Mouse (Mus musculus) kidney, adult 2 months (tissue): Measurements from ENCODE around the gene Itfg1. TPM values are rescaled to one million over a fixed set of nuclear protein-coding genes. Genes with fewer than 3 reads are reported as not detected.

ENCODE experiments used
- DNase-seq: peaks from one replicate; pipeline ENCODE4 v3.0.0; 2021
- H3K27ac ChIP-seq: fragments of 200-500 bp; 2 replicates; pipeline ENCODE4 v1.5.1; 2012; ENCODE audit warnings: low read depth, low read length, control low read depth, inconsistent platforms; ENCODE audit not compliant: insufficient read depth
- H3K27me3 ChIP-seq: fragments of 200-500 bp; replicated peaks from 2 replicates; pipeline ENCODE4 v1.6.1; 2012; ENCODE audit warnings: mild to moderate bottlenecking, moderate library complexity, low read length, inconsistent platforms; ENCODE audit not compliant: control insufficient read depth, insufficient read depth
- H3K36me3 ChIP-seq: fragments of 200-500 bp; 2 replicates; pipeline ENCODE4 v1.6.1; 2012; ENCODE audit warnings: mild to moderate bottlenecking, moderate library complexity, low read length, inconsistent platforms; ENCODE audit not compliant: control insufficient read depth, insufficient read depth
- H3K4me1 ChIP-seq: fragments of 200-500 bp; 2 replicates; pipeline ENCODE4 v1.6.1; 2011; ENCODE audit warnings: low read length; ENCODE audit not compliant: control insufficient read depth, insufficient read depth
- H3K4me3 ChIP-seq: fragments of 200-500 bp; 2 replicates; pipeline ENCODE4 v1.5.1; 2011; ENCODE audit warnings: mild to moderate bottlenecking, low read depth, low read length, control low read depth; ENCODE audit not compliant: insufficient read depth
- CTCF ChIP-seq: fragments of 200-500 bp; conservative IDR thresholded peaks from 2 replicates; pipeline ENCODE4 v1.5.1; 2011; ENCODE audit warnings: low read depth, mild to moderate bottlenecking, control low read depth, low read length, moderate library complexity, mixed read lengths; ENCODE audit not compliant: insufficient read depth, insufficient read length
- POLR2A ChIP-seq: fragments of 200-500 bp; IDR thresholded peaks from one replicate; pipeline ENCODE4 v1.6.1; 2011; ENCODE audit warnings: low read depth, low read length, control low read depth
- WGBS: fragments of 180-500 bp; shearing (Covaris S2); methylation state at CpG from one replicate; pipeline ENCODE4 v1.1.7; 2018; 5-methylcytosine and 5-hydroxymethylcytosine counted together
- polyA plus RNA-seq: library from polyadenylated mRNA; depleted of rRNA; stranded (reverse); fragments of >200 nt; gene quantifications from 2 replicates; pipeline ENCODE4 v1.2.3, GENCODE M21; 2012

Itfg1 gene
- polyA plus RNA-seq, 1 experiment, result 37.4 TPM

DNA sequence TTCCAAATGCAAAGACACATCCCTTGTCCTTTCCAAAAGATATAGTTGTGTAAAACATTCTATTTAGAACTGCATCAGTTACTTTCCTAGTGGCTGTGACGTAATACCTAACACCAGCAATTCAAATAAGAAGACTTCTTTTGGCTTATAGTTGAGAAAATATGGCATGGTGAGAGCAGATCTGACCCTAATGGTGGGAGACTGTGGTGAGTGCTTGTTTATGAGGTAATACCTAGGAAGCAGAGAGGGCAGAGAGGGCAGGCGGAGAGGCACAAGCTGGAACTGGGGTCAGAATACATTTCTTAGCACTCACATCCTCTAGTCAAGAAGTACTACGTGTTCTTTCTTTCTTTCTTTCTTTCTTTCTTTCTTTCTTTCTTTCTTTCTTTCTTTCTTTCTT is 52.4 kb downstream of the Itfg1 start:
- no peak for DNase-seq
- Histone ChIP-seq H3K4me1 (no peaks in the 10 kb centered on the region), H3K36me3 (no peaks in the 10 kb centered on the region), H3K27me3 (no peaks in the 10 kb centered on the region), H3K27ac (no peak overlapping the region), H3K4me3 (no peak overlapping the region)
- TF ChIP-seq CTCF, result no peak
- no peak for TF ChIP-seq POLR2A
- WGBS, result 99% methylated on average over 3 of the region's 3 CpGs

DNA sequence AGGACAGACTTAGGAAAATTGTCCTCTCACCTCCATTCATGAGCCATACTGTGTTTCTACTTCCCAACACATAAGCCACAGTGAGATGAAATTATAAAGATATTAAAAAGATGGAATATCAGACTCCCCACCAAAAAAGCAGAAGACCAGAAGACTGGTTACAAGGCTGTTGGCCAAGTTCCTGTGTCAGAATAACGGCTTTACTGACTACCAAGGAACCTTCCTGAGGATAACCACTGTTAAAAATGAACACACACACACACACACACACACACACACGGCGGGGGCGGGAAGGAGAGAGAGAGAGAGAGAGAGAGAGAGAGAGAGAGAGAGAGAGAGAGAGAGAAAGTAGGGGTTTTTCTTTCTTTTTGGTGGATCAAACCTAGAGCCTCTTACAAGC is 52.8 kb downstream of the Itfg1 start:
- Histone ChIP-seq H3K36me3 (no peaks in the 10 kb centered on the region), H3K4me1 (no peaks in the 10 kb centered on the region), H3K27ac (no peak overlapping the region), H3K27me3 (no peaks in the 10 kb centered on the region), H3K4me3 (no peak overlapping the region)
- WGBS, result 79% methylated on average over 3 of the region's 4 CpGs
- TF ChIP-seq CTCF, result no peak
- no peak for TF ChIP-seq POLR2A
- DNase-seq, result no peak

DNA sequence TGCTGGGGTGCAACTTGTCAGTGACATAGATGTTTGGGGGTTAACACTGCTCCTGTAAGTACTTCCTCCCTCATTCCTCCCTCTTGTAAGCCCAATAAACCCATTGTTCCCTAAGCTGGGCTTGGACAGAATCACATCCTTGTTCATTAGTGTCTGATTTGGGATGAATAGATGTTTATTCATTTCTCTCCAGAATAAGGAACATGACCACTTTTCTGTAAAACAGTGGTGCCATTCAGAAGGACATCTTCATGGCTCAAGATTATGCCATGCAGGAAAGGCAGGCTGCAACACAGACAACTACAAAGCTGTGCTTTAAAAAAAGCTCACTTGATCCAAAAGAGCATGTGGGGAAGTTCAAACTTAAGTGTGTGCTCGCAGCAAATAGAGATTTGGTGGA is 55.2 kb downstream of the Itfg1 start:
- no peak for DNase-seq
- no peak for TF ChIP-seq CTCF
- TF ChIP-seq POLR2A, result no peak
- no peak overlapping the region for H3K27ac ChIP-seq
- no peaks in the 10 kb centered on the region for H3K4me1 ChIP-seq
- no peak overlapping the region for H3K4me3 ChIP-seq
- no peaks in the 10 kb centered on the region for H3K27me3 ChIP-seq
- H3K36me3 ChIP-seq, result no peaks in the 10 kb centered on the region
- WGBS, result 68% methylated on average over 1 of the region's 1 CpGs

DNA sequence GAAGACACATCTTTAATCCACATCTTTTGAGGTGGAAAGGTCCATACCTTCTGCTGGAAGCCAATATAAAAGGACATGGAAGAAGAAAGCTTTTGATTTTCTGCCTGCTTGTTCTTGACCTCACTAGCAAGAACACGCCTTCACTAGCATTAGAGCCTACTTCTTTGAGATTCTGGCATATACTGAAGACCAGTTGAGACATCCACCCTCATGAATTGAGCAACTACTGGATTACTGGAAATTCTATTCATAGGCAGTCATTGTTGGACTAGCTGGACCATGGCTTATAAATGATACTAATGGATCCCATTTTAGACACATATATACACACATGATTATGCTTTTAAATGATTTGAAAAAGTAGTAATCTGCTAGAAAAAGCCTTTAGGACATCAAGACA is 56.9 kb downstream of the Itfg1 start:
- no peak for DNase-seq
- 98% methylated on average over 1 of the region's 1 CpGs for WGBS
- TF ChIP-seq POLR2A, result no peak
- TF ChIP-seq CTCF, result no peak
- no peak overlapping the region for H3K27ac ChIP-seq
- H3K27me3 ChIP-seq, result no peaks in the 10 kb centered on the region
- no peaks in the 10 kb centered on the region for H3K36me3 ChIP-seq
- no peak overlapping the region for H3K4me3 ChIP-seq
- no peaks in the 10 kb centered on the region for H3K4me1 ChIP-seq

DNA sequence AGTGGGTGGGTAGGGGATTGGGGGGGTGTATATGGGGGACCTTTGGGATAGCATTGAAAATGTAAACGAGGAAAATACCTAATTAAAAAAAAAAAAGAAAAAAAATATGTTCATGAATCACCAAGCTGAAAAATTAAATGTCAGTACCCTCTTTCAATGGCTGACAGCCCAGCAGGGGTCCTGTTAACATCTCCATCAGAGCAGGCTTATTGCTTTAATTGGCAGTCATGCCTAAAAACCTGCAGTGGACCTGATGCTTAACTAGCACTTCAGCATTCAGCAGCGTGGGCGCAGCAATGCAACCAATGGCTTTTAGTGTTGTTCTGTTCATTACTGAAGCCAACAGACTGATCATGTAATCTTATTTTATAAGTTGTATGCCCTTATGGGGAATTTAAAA is 60.6 kb downstream of the Itfg1 start:
- H3K4me3 ChIP-seq, result no peak overlapping the region
- no peak overlapping the region for H3K27ac ChIP-seq
- WGBS, result 92% methylated on average over 3 of the region's 3 CpGs
- no peaks in the 10 kb centered on the region for H3K36me3 ChIP-seq
- H3K4me1 ChIP-seq, result no peaks in the 10 kb centered on the region
- DNase-seq, result no peak
- no peak for TF ChIP-seq POLR2A
- TF ChIP-seq CTCF, result no peak
- H3K27me3 ChIP-seq, result no peaks in the 10 kb centered on the region

DNA sequence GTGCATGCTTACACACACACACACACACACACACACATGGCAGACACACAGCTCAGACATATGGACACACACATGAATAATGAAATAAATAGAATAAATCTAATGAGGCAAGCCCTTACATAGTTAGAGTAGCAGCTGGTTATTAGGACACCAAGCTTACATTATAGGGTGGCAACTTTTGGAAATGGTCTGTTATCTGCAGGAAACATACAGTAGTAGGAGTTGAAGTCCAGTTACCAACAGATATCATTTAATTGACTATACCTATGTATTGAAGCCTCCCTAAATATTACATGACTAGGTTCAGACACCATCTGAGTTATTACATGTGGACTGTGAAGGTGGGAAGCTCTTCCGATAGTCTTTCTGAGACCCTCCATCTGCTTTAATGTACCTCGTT is 95.7 kb downstream of the Itfg1 start:
- DNase-seq, result no peak
- no peaks in the 10 kb centered on the region for H3K27me3 ChIP-seq
- TF ChIP-seq CTCF, result no peak
- no peak for TF ChIP-seq POLR2A
- no peak overlapping the region for H3K4me3 ChIP-seq
- WGBS, result 97% methylated on average over 2 of the region's 2 CpGs
- no peaks in the 10 kb centered on the region for H3K4me1 ChIP-seq
- H3K27ac ChIP-seq, result no peak overlapping the region
- no peaks in the 10 kb centered on the region for H3K36me3 ChIP-seq

DNA sequence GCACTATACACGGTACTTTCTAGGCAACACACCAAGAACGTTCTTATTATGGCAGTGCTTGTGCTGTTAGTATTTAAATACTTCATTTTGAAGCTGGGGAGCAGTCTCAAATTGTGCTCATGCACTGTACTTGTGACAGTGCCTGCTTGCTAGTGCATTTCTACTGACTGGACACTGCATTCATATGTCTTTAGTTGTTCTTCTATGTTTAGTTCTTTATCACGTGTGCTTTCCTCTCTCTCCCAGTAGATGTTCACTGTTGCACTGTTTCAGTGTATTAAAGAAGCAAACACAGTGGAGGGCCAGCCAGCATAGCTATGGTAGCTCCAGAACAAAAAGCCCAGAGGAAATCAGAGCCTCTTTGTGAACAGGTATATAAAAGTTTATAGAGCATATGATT is 110.2 kb downstream of the Itfg1 start:
- no peak for DNase-seq
- H3K4me1 ChIP-seq, result no peaks in the 10 kb centered on the region
- H3K27ac ChIP-seq, result no peak overlapping the region
- H3K4me3 ChIP-seq, result no peak overlapping the region
- peaks cover 4% of the 10 kb centered on the region for H3K36me3 ChIP-seq
- H3K27me3 ChIP-seq, result no peaks in the 10 kb centered on the region
- TF ChIP-seq POLR2A (no peak), CTCF (no peak)
- 90% methylated on average over 3 of the region's 3 CpGs for WGBS

DNA sequence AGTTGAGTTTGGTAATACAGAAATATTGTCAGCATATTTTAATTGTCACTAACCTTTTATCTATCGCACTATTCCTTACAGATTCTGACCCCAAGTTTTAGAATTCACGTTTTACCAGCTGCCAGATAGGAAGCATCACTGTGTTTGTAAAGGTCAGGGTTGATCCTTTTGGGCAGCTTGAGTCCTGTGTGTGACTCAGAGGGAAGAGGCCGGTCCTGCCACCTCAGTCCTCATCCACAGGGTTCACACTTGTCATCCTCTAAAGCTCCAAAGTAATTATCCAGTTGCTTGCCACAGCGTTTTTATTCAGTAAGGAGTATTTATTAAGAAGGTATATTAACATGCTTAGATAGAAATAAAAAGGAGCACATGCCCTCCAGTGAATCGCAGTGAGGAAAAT is 123.5 kb downstream of the Itfg1 start:
- H3K4me1 ChIP-seq, result no peaks in the 10 kb centered on the region
- no peak overlapping the region for H3K27ac ChIP-seq
- TF ChIP-seq POLR2A (no peak), CTCF (no peak)
- no peak overlapping the region for H3K4me3 ChIP-seq
- H3K27me3 ChIP-seq, result no peaks in the 10 kb centered on the region
- DNase-seq, result no peak
- 83% methylated on average over 5 of the region's 5 CpGs for WGBS
- H3K36me3 ChIP-seq, result no peaks in the 10 kb centered on the region; the same call in none of the 2 replicates
